Mouse (Mus musculus) small intestine, adult 10 weeks (tissue): ENCODE results near the gene Olfr45. TPM values are rescaled to one million over a fixed set of nuclear protein-coding genes. Genes with fewer than 3 reads are reported as not detected.

Source experiments
- polyA plus RNA-seq: library from polyadenylated mRNA; stranded (reverse); fragments of 350-450 nt; fragmentation: Illumina TruSeq; extraction: RNeasy Lipid Tissue Mini Kit (QIAGEN cat#74804); gene quantifications from one replicate; pipeline ENCODE4 v1.2.3, GENCODE M21; 2014; ENCODE audit warnings: low replicate concordance

Olfr45 gene
- not detected for polyA plus RNA-seq

GRCm38 (mm10) chr7:140681651-140682050 is at the start of gene Olfr45:
TSS of gene Olfr45 (plus strand) at chr7:140681951.

DNA sequence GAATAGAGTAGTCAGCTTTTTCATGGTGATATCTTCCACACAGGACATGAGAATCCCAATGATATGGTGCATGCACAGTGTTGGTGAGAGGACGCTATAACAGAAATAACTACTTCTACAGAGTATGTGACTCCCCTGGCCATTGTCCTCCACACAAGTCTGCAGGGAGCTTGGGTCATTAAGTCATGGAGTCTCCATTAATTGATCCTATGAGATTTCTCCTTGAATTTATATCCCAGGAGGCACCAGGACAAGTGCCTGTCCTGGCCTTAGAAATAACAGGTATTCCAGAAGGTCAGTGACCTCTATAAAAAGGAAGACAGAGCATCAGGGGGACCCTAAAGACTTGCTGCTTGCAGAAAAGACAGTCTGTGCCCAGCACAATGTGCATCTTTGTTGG is 35.6 kb upstream of the Olfr45 start, which contains the start of gene Olfr53:
Gene Olfr53 (plus strand): TSS at position 301 of the 400 bp plus-strand sequence.

GRCm38 (mm10) chr7:140659630-140660029 is 22.1 kb upstream of the Olfr45 start, which contains the start of gene Olfr539:
TSS of gene Olfr539 (plus strand) at chr7:140659930.

DNA sequence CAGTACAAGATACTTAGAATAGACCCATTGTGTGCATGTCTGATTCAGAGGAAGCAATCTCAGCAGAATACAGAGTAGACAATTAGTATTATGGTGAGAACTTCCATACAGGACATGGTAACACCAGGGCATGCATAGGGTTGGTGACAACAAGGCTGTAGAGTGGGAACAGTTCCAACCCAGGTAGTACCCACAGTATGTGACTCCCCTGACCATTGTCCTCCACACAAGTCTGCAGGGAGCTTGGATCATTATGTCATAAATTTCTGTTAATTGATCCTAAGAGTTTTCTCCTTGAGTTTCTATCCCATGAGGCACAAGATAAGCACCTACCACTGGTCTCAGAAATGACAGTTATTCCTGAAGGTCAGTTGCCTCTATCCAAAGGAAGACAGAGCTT is 15.2 kb downstream of the Olfr45 start, which contains the start of gene Olfr541:
Gene Olfr541 (plus strand): TSS at position 301 of the 400 bp plus-strand sequence.

Other genes with a start within 250 kb of the Olfr45 start
- not detected for gene Olfr533, start 218.6 kb upstream of the Olfr45 start, polyA plus RNA-seq
- not detected for gene Olfr535, start 197.7 kb upstream of the Olfr45 start, polyA plus RNA-seq
- not detected for gene Olfr536, start 174.6 kb upstream of the Olfr45 start, polyA plus RNA-seq
- not detected for gene Olfr538, start 114.1 kb upstream of the Olfr45 start, polyA plus RNA-seq
- not detected for gene Olfr46, start 80.7 kb upstream of the Olfr45 start, polyA plus RNA-seq
- not detected for gene Olfr61, start 53.0 kb upstream of the Olfr45 start, polyA plus RNA-seq
- not detected for gene Olfr53, start 35.5 kb upstream of the Olfr45 start, polyA plus RNA-seq
- not detected for gene Olfr539, start 22.0 kb upstream of the Olfr45 start, polyA plus RNA-seq
- gene Olfr541, start 15.3 kb downstream of the Olfr45 start, polyA plus RNA-seq = not detected
- 17.1 TPM for gene Cyp2e1, start 81.8 kb downstream of the Olfr45 start, polyA plus RNA-seq
- not detected for gene Syce1, start 105.9 kb downstream of the Olfr45 start, polyA plus RNA-seq
- gene Zfp941, start 140.2 kb downstream of the Olfr45 start, polyA plus RNA-seq = 0.48 TPM
- 11.9 TPM for gene Urah, start 153.1 kb downstream of the Olfr45 start, polyA plus RNA-seq
- gene Scgb1c1, start 163.6 kb downstream of the Olfr45 start, polyA plus RNA-seq = not detected
- not detected for gene Odf3, start 165.9 kb downstream of the Olfr45 start, polyA plus RNA-seq
- gene Gm45785, start 174.4 kb downstream of the Olfr45 start, polyA plus RNA-seq = not detected
- 3.7 TPM for gene Ric8a, start 175.0 kb downstream of the Olfr45 start, polyA plus RNA-seq
- 0.78 TPM for gene Bet1l, start 175.6 kb downstream of the Olfr45 start, polyA plus RNA-seq
- 132 TPM for gene Psmd13, start 200.0 kb downstream of the Olfr45 start, polyA plus RNA-seq
- 3.8 TPM for gene Sirt3, start 200.4 kb downstream of the Olfr45 start, polyA plus RNA-seq
- not detected for gene Cox8b, start 218.5 kb downstream of the Olfr45 start, polyA plus RNA-seq
- 23.8 TPM for gene Nlrp6, start 239.0 kb downstream of the Olfr45 start, polyA plus RNA-seq